Mouse (Mus musculus) thymus, postnatal 0 days (tissue): ENCODE data around the gene Zfand6. TPM values are rescaled to one million over a fixed set of nuclear protein-coding genes. Genes with fewer than 3 reads are reported as not detected.
A peak's percentile ranks its signal among the peaks of the same experiment; 100 is the strongest.

Experiments
- DNase-seq: peaks from one replicate; pipeline ENCODE4 v3.0.0-alpha.2; 2015; ENCODE audit warnings: low spot score
- polyA plus RNA-seq: library from polyadenylated mRNA; unstranded; fragments of >200 nt; fragmentation: Nextera tagmentation; extraction: Ambion mirVana; gene quantifications from 2 replicates; pipeline ENCODE4 v1.2.1, GENCODE M21; 2015

The Zfand6 gene
- polyA plus RNA-seq, 1 experiment from 2014 or later, result 166 TPM

GRCm38 (mm10) chr7:84594087-84594916 is 95.5 kb downstream of the Zfand6 start:
- peak; percentile 77 for DNase-seq

GRCm38 (mm10) chr7:84591347-84591746 is 98.4 kb downstream of the Zfand6 start:
- DNase-seq, result no peak

- no peak for DNase-seq
Measured at GRCm38 (mm10) chr7:84590622-84591021, 99.1 kb downstream of the Zfand6 start.

GRCm38 (mm10) chr7:84587101-84587783 is 102.5 kb downstream of the Zfand6 start:
- no peak for DNase-seq

GRCm38 (mm10) chr7:84586360-84587100 is 103.2 kb downstream of the Zfand6 start:
- DNase-seq, result no peak

GRCm38 (mm10) chr7:84585086-84585485 is 104.7 kb downstream of the Zfand6 start:
- no peak for DNase-seq

- DNase-seq, result no peak
Measured at GRCm38 (mm10) chr7:84579769-84580168, 110.0 kb downstream of the Zfand6 start.

- DNase-seq, result no peak
Measured at GRCm38 (mm10) chr7:84578841-84579240, 110.9 kb downstream of the Zfand6 start.

- DNase-seq, result no peak
Measured at GRCm38 (mm10) chr7:84577034-84577433, 112.7 kb downstream of the Zfand6 start.

GRCm38 (mm10) chr7:84566200-84566599 is 123.6 kb downstream of the Zfand6 start:
- DNase-seq, result no peak

GRCm38 (mm10) chr7:84564236-84564635 is 125.5 kb downstream of the Zfand6 start:
- DNase-seq, result no peak

Other genes starting within 250 kb of the Zfand6 start
- gene Gm2115, start 161.0 kb downstream of the Zfand6 start, polyA plus RNA-seq, result 0.05 TPM in 1 of 2 replicates, not detected in the other
- 4.3 and 5.6 TPM in 2 replicates for gene Fah, start 83.2 kb downstream of the Zfand6 start, polyA plus RNA-seq
- gene Olfr291, start 163.6 kb upstream of the Zfand6 start, polyA plus RNA-seq, result not detected in 2 replicates